Mouse (Mus musculus): ENCODE results near the gene Kmt2e. TPM values are rescaled to one million over a fixed set of nuclear protein-coding genes. Genes with fewer than 3 reads are reported as not detected.

Kmt2e gene
- polyA plus RNA-seq, 1 experiment from 2014 or later: 152 TPM

- Histone ChIP-seq H3K4me2 (replicated peaks) (no peak overlapping the region), H3K36me3 (peaks cover 79% of the 10 kb centered on the region), H3K27ac (no peak overlapping the region), H3K27me3 (no peaks in the 10 kb centered on the region), H3K9me3 (replicated peaks) (no peaks in the 10 kb centered on the region), H3K9ac (no peak overlapping the region), H3K4me3 (no peak overlapping the region), H3K4me1 (no peaks in the 10 kb centered on the region)
- 92% methylated on average over 5 of the region's 5 CpGs for WGBS
- no peak for ATAC-seq (ENCODE audit: low FRiP score)
Observed at GRCm38 (mm10) chr5:23496933-23497332, 62.7 kb downstream of the Kmt2e start.

- WGBS: 88% methylated on average over 10 of the region's 10 CpGs
Observed at GRCm38 (mm10) chr5:23497920-23498319, 63.7 kb downstream of the Kmt2e start.

GRCm38 (mm10) chr5:23499257-23499656 lies 65.0 kb downstream of the Kmt2e start:
- 94% methylated on average over 16 of the region's 16 CpGs for WGBS
- Histone ChIP-seq H3K9ac (no peak overlapping the region), H3K4me1 (no peaks in the 10 kb centered on the region), H3K4me2 (replicated peaks) (no peak overlapping the region), H3K36me3 (peaks cover 73% of the 10 kb centered on the region), H3K4me3 (no peak overlapping the region), H3K27me3 (no peaks in the 10 kb centered on the region), H3K9me3 (replicated peaks) (no peaks in the 10 kb centered on the region), H3K27ac (no peak overlapping the region)
- ATAC-seq (ENCODE audit: low FRiP score): no peak

More at GRCm38 (mm10) chr5:23497920-23498319, 63.7 kb downstream of the Kmt2e start:
- no peak overlapping the region for H3K27ac ChIP-seq
- H3K9me3 ChIP-seq (replicated peaks): no peaks in the 10 kb centered on the region
- no peaks in the 10 kb centered on the region for H3K4me1 ChIP-seq
- no peaks in the 10 kb centered on the region for H3K27me3 ChIP-seq
- H3K4me3 ChIP-seq: no peak overlapping the region
- ATAC-seq (ENCODE audit: low FRiP score): no peak
- peaks cover 80% of the 10 kb centered on the region for H3K36me3 ChIP-seq
- H3K9ac ChIP-seq: no peak overlapping the region
- no peak overlapping the region for H3K4me2 ChIP-seq (replicated peaks)

- no peak overlapping the region for H3K4me2 ChIP-seq (replicated peaks)
- 92% methylated on average over 6 of the region's 6 CpGs for WGBS
- H3K9me3 ChIP-seq (replicated peaks): no peaks in the 10 kb centered on the region
- no peaks in the 10 kb centered on the region for H3K4me1 ChIP-seq
- H3K27me3 ChIP-seq: no peaks in the 10 kb centered on the region
- H3K36me3 ChIP-seq: peaks cover 74% of the 10 kb centered on the region
- no peak overlapping the region for H3K4me3 ChIP-seq
- H3K27ac ChIP-seq: no peak overlapping the region
- no peak overlapping the region for H3K9ac ChIP-seq
- ATAC-seq (ENCODE audit: low FRiP score): no peak
Observed at GRCm38 (mm10) chr5:23500715-23501114, 66.5 kb downstream of the Kmt2e start.

GRCm38 (mm10) chr5:23501582-23502316 lies 67.5 kb downstream of the Kmt2e start:
- Histone ChIP-seq H3K36me3 (peaks cover 65% of the 10 kb centered on the region), H3K27ac (no peak overlapping the region), H3K27me3 (no peaks in the 10 kb centered on the region), H3K4me2 (replicated peaks) (no peak overlapping the region), H3K4me1 (no peaks in the 10 kb centered on the region), H3K9ac (no peak overlapping the region), H3K9me3 (replicated peaks) (no peaks in the 10 kb centered on the region), H3K4me3 (no peak overlapping the region)
- no peak for ATAC-seq (ENCODE audit: low FRiP score)
- 82% methylated on average over 13 of the region's 13 CpGs for WGBS

- Histone ChIP-seq H3K4me1 (no peaks in the 10 kb centered on the region), H3K4me2 (replicated peaks) (no peak overlapping the region), H3K9ac (no peak overlapping the region), H3K27me3 (no peaks in the 10 kb centered on the region), H3K4me3 (no peak overlapping the region), H3K27ac (no peak overlapping the region), H3K36me3 (peaks cover 61% of the 10 kb centered on the region), H3K9me3 (replicated peaks) (no peaks in the 10 kb centered on the region)
- 80% methylated on average over 10 of the region's 13 CpGs for WGBS
- ATAC-seq (ENCODE audit: low FRiP score): peak; percentile 62
Observed at GRCm38 (mm10) chr5:23502317-23502937, 68.2 kb downstream of the Kmt2e start.

GRCm38 (mm10) chr5:23505578-23505977 lies 71.3 kb downstream of the Kmt2e start:
- no peak overlapping the region for H3K27ac ChIP-seq
- H3K9ac ChIP-seq: no peak overlapping the region
- no peak for ATAC-seq (ENCODE audit: low FRiP score)
- H3K9me3 ChIP-seq (replicated peaks): no peaks in the 10 kb centered on the region
- H3K4me3 ChIP-seq: no peak overlapping the region
- WGBS: 89% methylated on average over 3 of the region's 3 CpGs
- H3K4me2 ChIP-seq (replicated peaks): no peak overlapping the region
- no peaks in the 10 kb centered on the region for H3K4me1 ChIP-seq
- peaks cover 38% of the 10 kb centered on the region for H3K36me3 ChIP-seq
- no peaks in the 10 kb centered on the region for H3K27me3 ChIP-seq

- no peaks in the 10 kb centered on the region for H3K4me1 ChIP-seq
- H3K27me3 ChIP-seq: no peaks in the 10 kb centered on the region
- no peak overlapping the region for H3K9ac ChIP-seq
- H3K27ac ChIP-seq: peak overlapping the region; percentile 40; the same call in 1 of the 2 replicates
- ATAC-seq (ENCODE audit: low FRiP score): no peak
- WGBS: 93% methylated on average over 4 of the region's 4 CpGs
- no peak overlapping the region for H3K4me2 ChIP-seq (replicated peaks)
- H3K4me3 ChIP-seq: no peak overlapping the region
- peaks cover 23% of the 10 kb centered on the region for H3K36me3 ChIP-seq
- no peaks in the 10 kb centered on the region for H3K9me3 ChIP-seq (replicated peaks)
Observed at GRCm38 (mm10) chr5:23507210-23507609, 73.0 kb downstream of the Kmt2e start.

GRCm38 (mm10) chr5:23508630-23509029 lies 74.4 kb downstream of the Kmt2e start:
- no peaks in the 10 kb centered on the region for H3K27me3 ChIP-seq
- no peak overlapping the region for H3K27ac ChIP-seq
- H3K9ac ChIP-seq: no peak overlapping the region
- H3K4me1 ChIP-seq: no peaks in the 10 kb centered on the region
- H3K4me2 ChIP-seq (replicated peaks): no peak overlapping the region
- H3K36me3 ChIP-seq: peaks cover 18% of the 10 kb centered on the region
- no peak overlapping the region for H3K4me3 ChIP-seq
- H3K9me3 ChIP-seq (replicated peaks): no peaks in the 10 kb centered on the region
- peak; percentile 74 for ATAC-seq (ENCODE audit: low FRiP score)
- WGBS: 68% methylated on average over 6 of the region's 6 CpGs

- Histone ChIP-seq H3K4me2 (replicated peaks) (no peak overlapping the region), H3K9me3 (replicated peaks) (no peaks in the 10 kb centered on the region), H3K4me1 (no peaks in the 10 kb centered on the region), H3K36me3 (peaks cover 22% of the 10 kb centered on the region), H3K9ac (no peak overlapping the region), H3K27me3 (no peaks in the 10 kb centered on the region), H3K4me3 (no peak overlapping the region), H3K27ac (no peak overlapping the region)
- no peak for ATAC-seq (ENCODE audit: low FRiP score)
- WGBS: 95% methylated on average over 5 of the region's 5 CpGs
Observed at GRCm38 (mm10) chr5:23511456-23511855, 77.2 kb downstream of the Kmt2e start.

GRCm38 (mm10) chr5:23512556-23512955 lies 78.3 kb downstream of the Kmt2e start:
- no peak overlapping the region for H3K4me2 ChIP-seq (replicated peaks)
- 94% methylated on average over 7 of the region's 7 CpGs for WGBS
- no peaks in the 10 kb centered on the region; the same call in 1 of the 2 replicates for H3K4me1 ChIP-seq
- no peak overlapping the region for H3K4me3 ChIP-seq
- ATAC-seq (ENCODE audit: low FRiP score): no peak
- H3K27me3 ChIP-seq: no peaks in the 10 kb centered on the region
- no peak overlapping the region for H3K27ac ChIP-seq
- no peak overlapping the region for H3K9ac ChIP-seq
- H3K9me3 ChIP-seq (replicated peaks): no peaks in the 10 kb centered on the region
- H3K36me3 ChIP-seq: peaks cover 22% of the 10 kb centered on the region

- WGBS: 93% methylated on average over 13 of the region's 13 CpGs
- Histone ChIP-seq H3K4me2 (replicated peaks) (no peak overlapping the region), H3K4me3 (no peak overlapping the region), H3K27me3 (no peaks in the 10 kb centered on the region), H3K4me1 (peaks cover under 1% of the 10 kb centered on the region), H3K27ac (no peak overlapping the region), H3K9me3 (replicated peaks) (no peaks in the 10 kb centered on the region), H3K9ac (no peak overlapping the region), H3K36me3 (peaks cover 22% of the 10 kb centered on the region)
- no peak for ATAC-seq (ENCODE audit: low FRiP score)
Observed at GRCm38 (mm10) chr5:23513468-23513867, 79.2 kb downstream of the Kmt2e start.

GRCm38 (mm10) chr5:23515038-23515437 lies 80.8 kb downstream of the Kmt2e start:
- no peak for ATAC-seq (ENCODE audit: low FRiP score)
- 94% methylated on average over 10 of the region's 10 CpGs for WGBS
- H3K36me3 ChIP-seq: peaks cover 22% of the 10 kb centered on the region

More at GRCm38 (mm10) chr5:23515038-23515437, 80.8 kb downstream of the Kmt2e start:
- H3K9me3 ChIP-seq (replicated peaks): no peaks in the 10 kb centered on the region
- no peak overlapping the region for H3K27ac ChIP-seq
- H3K4me1 ChIP-seq: peaks cover 8% of the 10 kb centered on the region
- H3K27me3 ChIP-seq: no peaks in the 10 kb centered on the region
- H3K4me2 ChIP-seq (replicated peaks): no peak overlapping the region
- H3K9ac ChIP-seq: no peak overlapping the region
- H3K4me3 ChIP-seq: no peak overlapping the region

Measured in hindbrain, embryonic 12.5 days (tissue).